Mouse (Mus musculus): ENCODE results near the gene Kdr. TPM values are rescaled to one million over a fixed set of nuclear protein-coding genes. Genes with fewer than 3 reads are reported as not detected.
A peak's percentile ranks its signal among the peaks of the same experiment; 100 is the strongest.

Gene Kdr
- polyA plus RNA-seq (2014; fragmentation: Nextera tagmentation; extraction: Ambion mirVana), result 9.2 and 26.9 TPM in 2 replicates

GRCm38 (mm10) chr5:75978374-75979100 is at the start of gene Kdr:
TSS of gene Kdr (minus strand) at chr5:75978458.
- H3K4me1 ChIP-seq (ENCODE audit: control insufficient read depth, insufficient read depth, low read length), result peaks cover 18% of the 10 kb centered on the region
- WGBS, result under 1% methylated on average over 37 of the region's 37 CpGs
- peaks cover 46% of the 10 kb centered on the region for H3K27me3 ChIP-seq (ENCODE audit: control insufficient read depth, insufficient read depth, low read length)
- DNase-seq (peak; percentile 83), ATAC-seq (ENCODE audit: low FRiP score, low TSS enrichment) (peak; percentile 79)
- peak within 1 kb of the TSS; percentile 100 for H3K4me2 ChIP-seq (ENCODE audit: low read length)
- no peak within 1 kb of the TSS for H3K27ac ChIP-seq (replicated peaks; ENCODE audit: low read depth, low read length)
- H3K36me3 ChIP-seq (ENCODE audit: control insufficient read depth, insufficient read depth, low read length), result no peaks in the 10 kb centered on the region
- H3K9ac ChIP-seq (replicated peaks; ENCODE audit: low read length), result peak within 1 kb of the TSS; percentile 59
- H3K9me3 ChIP-seq (ENCODE audit: control insufficient read depth, low read length), result no peaks in the 10 kb centered on the region
- peak within 1 kb of the TSS; percentile 60 for H3K4me3 ChIP-seq (replicated peaks; ENCODE audit: low read depth, low read length)

DNA sequence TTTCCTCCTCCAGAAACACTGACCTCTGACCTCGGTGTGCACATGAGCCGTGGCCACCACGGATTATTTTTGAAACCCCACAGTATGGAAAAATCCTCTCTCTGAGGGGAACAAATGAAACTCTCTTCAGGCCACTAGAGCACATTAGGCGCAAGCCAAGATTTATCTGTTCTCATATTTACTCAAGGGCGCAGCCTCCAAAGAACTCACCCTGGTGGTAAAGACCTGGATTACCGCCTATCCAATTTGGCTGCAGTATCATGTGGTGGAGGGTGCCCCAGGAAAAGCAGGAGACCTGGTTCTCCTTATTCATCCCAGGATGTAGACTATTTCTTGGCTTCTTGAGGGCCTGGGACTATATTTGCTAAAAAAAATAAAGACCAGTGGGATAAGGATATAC is 48.5 kb upstream of the Kdr start:
- WGBS, result 66% methylated on average over 6 of the region's 6 CpGs
- Histone ChIP-seq H3K4me2 (ENCODE audit: low read length) (no peak overlapping the region), H3K27me3 (ENCODE audit: control insufficient read depth, insufficient read depth, low read length) (no peaks in the 10 kb centered on the region), H3K4me3 (replicated peaks; ENCODE audit: low read depth, low read length) (no peak overlapping the region), H3K4me1 (ENCODE audit: control insufficient read depth, insufficient read depth, low read length) (no peaks in the 10 kb centered on the region), H3K9me3 (ENCODE audit: control insufficient read depth, low read length) (no peaks in the 10 kb centered on the region), H3K9ac (replicated peaks; ENCODE audit: low read length) (no peak overlapping the region), H3K36me3 (ENCODE audit: control insufficient read depth, insufficient read depth, low read length) (no peaks in the 10 kb centered on the region), H3K27ac (replicated peaks; ENCODE audit: low read depth, low read length) (no peak overlapping the region)
- ATAC-seq (ENCODE audit: low FRiP score, low TSS enrichment) (no peak), DNase-seq (no peak)

- Histone ChIP-seq H3K27me3 (ENCODE audit: control insufficient read depth, insufficient read depth, low read length) (no peaks in the 10 kb centered on the region), H3K4me3 (replicated peaks; ENCODE audit: low read depth, low read length) (no peak overlapping the region), H3K4me2 (ENCODE audit: low read length) (no peak overlapping the region), H3K4me1 (ENCODE audit: control insufficient read depth, insufficient read depth, low read length) (no peaks in the 10 kb centered on the region), H3K36me3 (ENCODE audit: control insufficient read depth, insufficient read depth, low read length) (no peaks in the 10 kb centered on the region), H3K9ac (replicated peaks; ENCODE audit: low read length) (no peak overlapping the region), H3K9me3 (ENCODE audit: control insufficient read depth, low read length) (no peaks in the 10 kb centered on the region), H3K27ac (replicated peaks; ENCODE audit: low read depth, low read length) (no peak overlapping the region)
- ATAC-seq (ENCODE audit: low FRiP score, low TSS enrichment), result no peak
- DNase-seq, result peak; percentile 48
- 56% methylated on average over 4 of the region's 4 CpGs for WGBS
Measured at GRCm38 (mm10) chr5:76025996-76026665, 47.9 kb upstream of the Kdr start.

DNA sequence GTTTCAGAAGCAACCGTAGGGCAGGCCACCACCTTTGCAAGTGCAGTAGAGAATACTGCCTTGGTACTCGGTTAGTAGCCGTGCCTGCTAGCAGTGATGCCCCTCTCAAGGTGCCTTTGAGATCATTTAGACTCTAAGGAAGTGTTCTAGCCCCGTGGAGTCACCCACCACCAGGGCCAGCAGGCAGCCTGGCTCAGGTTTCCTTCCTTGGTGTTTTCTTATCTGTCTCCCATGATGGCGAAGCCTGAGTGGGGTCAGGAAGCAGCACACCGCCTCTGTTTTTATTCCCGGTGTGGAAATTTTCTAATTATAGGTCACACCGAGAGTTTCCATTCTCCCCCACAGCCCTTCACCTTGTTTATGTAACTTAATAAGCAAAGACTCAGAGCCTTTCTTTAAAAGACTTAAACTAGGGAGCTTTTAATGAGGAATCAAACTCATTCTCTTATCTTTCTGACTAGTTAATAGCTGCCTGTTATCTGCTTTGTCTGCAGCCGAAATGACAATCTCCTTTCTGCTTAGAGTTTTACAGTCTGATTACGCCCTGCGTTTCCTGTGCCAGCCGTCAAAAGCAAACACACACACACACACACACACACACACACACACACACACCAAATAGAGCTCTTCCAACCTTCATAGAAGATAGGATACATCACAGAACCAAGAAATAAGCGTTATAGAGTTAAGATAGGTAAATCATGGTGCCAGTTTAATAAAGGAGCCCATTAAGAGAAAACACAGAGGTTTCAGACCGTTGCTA is 44.9 kb upstream of the Kdr start:
- Histone ChIP-seq H3K27ac (replicated peaks; ENCODE audit: low read depth, low read length) (no peak overlapping the region), H3K9ac (replicated peaks; ENCODE audit: low read length) (no peak overlapping the region), H3K27me3 (ENCODE audit: control insufficient read depth, insufficient read depth, low read length) (no peaks in the 10 kb centered on the region), H3K36me3 (ENCODE audit: control insufficient read depth, insufficient read depth, low read length) (no peaks in the 10 kb centered on the region), H3K9me3 (ENCODE audit: control insufficient read depth, low read length) (no peaks in the 10 kb centered on the region), H3K4me2 (ENCODE audit: low read length) (no peak overlapping the region), H3K4me1 (ENCODE audit: control insufficient read depth, insufficient read depth, low read length) (no peaks in the 10 kb centered on the region), H3K4me3 (replicated peaks; ENCODE audit: low read depth, low read length) (no peak overlapping the region)
- DNase-seq (no peak), ATAC-seq (ENCODE audit: low FRiP score, low TSS enrichment) (no peak)
- WGBS, result 86% methylated on average over 14 of the region's 14 CpGs

DNA sequence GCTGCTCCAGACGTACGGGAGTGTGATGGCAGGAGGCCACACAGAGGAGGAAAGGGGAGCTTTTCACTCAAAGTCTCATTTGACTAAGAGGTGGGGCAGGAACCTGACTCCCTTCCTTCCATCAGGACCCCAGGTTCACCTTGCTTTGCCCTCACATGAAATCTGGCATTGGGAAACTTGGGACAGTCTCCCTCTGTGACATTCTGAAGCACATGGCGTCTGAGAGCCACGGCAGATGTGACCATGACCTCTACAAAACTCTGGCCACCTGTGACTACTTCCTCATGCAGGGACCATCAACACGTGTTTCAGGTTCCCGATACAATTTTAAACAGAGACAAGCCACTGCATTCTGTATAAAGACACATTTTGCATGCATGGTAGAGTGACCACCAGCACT is 44.2 kb upstream of the Kdr start:
- H3K4me1 ChIP-seq (ENCODE audit: control insufficient read depth, insufficient read depth, low read length), result no peaks in the 10 kb centered on the region
- H3K4me3 ChIP-seq (replicated peaks; ENCODE audit: low read depth, low read length), result no peak overlapping the region
- H3K27me3 ChIP-seq (ENCODE audit: control insufficient read depth, insufficient read depth, low read length), result no peaks in the 10 kb centered on the region
- H3K36me3 ChIP-seq (ENCODE audit: control insufficient read depth, insufficient read depth, low read length), result no peaks in the 10 kb centered on the region
- no peak for ATAC-seq (ENCODE audit: low FRiP score, low TSS enrichment)
- H3K4me2 ChIP-seq (ENCODE audit: low read length), result no peak overlapping the region
- no peak overlapping the region for H3K27ac ChIP-seq (replicated peaks; ENCODE audit: low read depth, low read length)
- no peak overlapping the region for H3K9ac ChIP-seq (replicated peaks; ENCODE audit: low read length)
- DNase-seq, result no peak
- H3K9me3 ChIP-seq (ENCODE audit: control insufficient read depth, low read length), result no peaks in the 10 kb centered on the region
- WGBS, result 92% methylated on average over 6 of the region's 6 CpGs

DNA sequence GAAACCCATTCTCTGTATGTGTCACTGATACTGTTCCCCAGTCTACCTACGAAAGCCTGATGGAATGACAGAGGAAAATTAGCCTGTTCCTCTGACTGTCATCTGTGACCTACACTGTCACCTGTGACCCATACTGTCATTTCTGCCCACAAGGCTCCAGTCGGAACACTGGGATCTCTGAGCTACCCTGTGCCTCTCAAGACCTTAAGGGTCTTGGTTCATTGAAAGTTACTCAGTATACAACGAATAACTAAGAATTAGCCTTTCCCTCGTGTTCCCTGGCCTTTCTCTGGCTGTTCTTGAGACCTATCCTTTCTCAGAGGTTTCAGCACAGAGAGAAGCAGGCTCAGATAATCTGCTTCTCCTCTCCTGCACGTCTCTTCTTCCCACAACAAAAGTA is 40.1 kb upstream of the Kdr start:
- WGBS, result 77% methylated on average over 5 of the region's 5 CpGs
- no peak for DNase-seq
- H3K9ac ChIP-seq (replicated peaks; ENCODE audit: low read length), result no peak overlapping the region
- H3K4me3 ChIP-seq (replicated peaks; ENCODE audit: low read depth, low read length), result no peak overlapping the region
- H3K4me2 ChIP-seq (ENCODE audit: low read length), result no peak overlapping the region
- no peaks in the 10 kb centered on the region for H3K9me3 ChIP-seq (ENCODE audit: control insufficient read depth, low read length)
- ATAC-seq (ENCODE audit: low FRiP score, low TSS enrichment), result no peak
- no peaks in the 10 kb centered on the region for H3K27me3 ChIP-seq (ENCODE audit: control insufficient read depth, insufficient read depth, low read length)
- H3K4me1 ChIP-seq (ENCODE audit: control insufficient read depth, insufficient read depth, low read length), result no peaks in the 10 kb centered on the region
- H3K27ac ChIP-seq (replicated peaks; ENCODE audit: low read depth, low read length), result no peak overlapping the region
- no peaks in the 10 kb centered on the region for H3K36me3 ChIP-seq (ENCODE audit: control insufficient read depth, insufficient read depth, low read length)

- H3K9ac ChIP-seq (replicated peaks; ENCODE audit: low read length), result no peak overlapping the region
- DNase-seq, result no peak
- ATAC-seq (ENCODE audit: low FRiP score, low TSS enrichment), result no peak
- H3K4me1 ChIP-seq (ENCODE audit: control insufficient read depth, insufficient read depth, low read length), result no peaks in the 10 kb centered on the region
- WGBS, result 74% methylated on average over 8 of the region's 8 CpGs
- no peak overlapping the region for H3K27ac ChIP-seq (replicated peaks; ENCODE audit: low read depth, low read length)
- H3K9me3 ChIP-seq (ENCODE audit: control insufficient read depth, low read length), result no peaks in the 10 kb centered on the region
- H3K27me3 ChIP-seq (ENCODE audit: control insufficient read depth, insufficient read depth, low read length), result no peaks in the 10 kb centered on the region
- no peak overlapping the region for H3K4me2 ChIP-seq (ENCODE audit: low read length)
- H3K36me3 ChIP-seq (ENCODE audit: control insufficient read depth, insufficient read depth, low read length), result no peaks in the 10 kb centered on the region
- no peak overlapping the region for H3K4me3 ChIP-seq (replicated peaks; ENCODE audit: low read depth, low read length)
Measured at GRCm38 (mm10) chr5:76016086-76016485, 37.8 kb upstream of the Kdr start.

- Histone ChIP-seq H3K27ac (replicated peaks; ENCODE audit: low read depth, low read length) (no peak overlapping the region), H3K27me3 (ENCODE audit: control insufficient read depth, insufficient read depth, low read length) (no peaks in the 10 kb centered on the region), H3K9ac (replicated peaks; ENCODE audit: low read length) (no peak overlapping the region), H3K4me3 (replicated peaks; ENCODE audit: low read depth, low read length) (no peak overlapping the region), H3K4me2 (ENCODE audit: low read length) (no peak overlapping the region), H3K36me3 (ENCODE audit: control insufficient read depth, insufficient read depth, low read length) (no peaks in the 10 kb centered on the region), H3K4me1 (ENCODE audit: control insufficient read depth, insufficient read depth, low read length) (no peaks in the 10 kb centered on the region), H3K9me3 (ENCODE audit: control insufficient read depth, low read length) (no peaks in the 10 kb centered on the region)
- no peak for DNase-seq
- ATAC-seq (ENCODE audit: low FRiP score, low TSS enrichment), result no peak
- 71% methylated on average over 7 of the region's 7 CpGs for WGBS
Measured at GRCm38 (mm10) chr5:76013881-76014431, 35.7 kb upstream of the Kdr start.
